Mouse (Mus musculus): ENCODE measurements at regions not wholly inside any gene's neighbourhood (a gene's known extent, or its start where the extent isn't known, plus 50 kb on each side); places are given as distances from the start of the nearest gene placed in this dataset.

DNA sequence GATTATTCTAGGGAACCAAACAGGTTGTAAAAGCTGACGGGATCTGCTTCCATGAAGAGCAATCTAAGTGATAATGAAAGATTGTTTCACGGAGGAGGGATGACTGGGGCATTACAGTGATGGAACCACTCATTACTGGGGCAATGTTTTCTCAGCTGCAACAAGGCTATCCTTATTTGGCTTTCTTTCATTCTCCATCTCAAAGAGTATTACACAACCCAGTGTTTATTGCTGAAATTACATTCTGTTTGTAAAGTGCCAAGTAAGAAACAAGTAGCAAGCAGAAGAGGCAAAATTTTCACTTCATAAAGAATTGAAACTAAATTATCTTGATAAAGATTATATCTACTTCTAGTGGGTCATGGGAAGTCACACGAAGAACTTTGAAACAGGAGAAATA, 1256.4 kb downstream of the Gsdmc2 start:
- H3K4me3 ChIP-seq (ENCODE audit: insufficient read depth, low read depth, low read length): no peak overlapping the region
- no peak for TF ChIP-seq CTCF (IDR thresholded peaks at IDR 0.05; ENCODE audit: low read depth, low read length)
- no peak for TF ChIP-seq POLR2A (IDR thresholded peaks at IDR 0.05; ENCODE audit: extremely low read depth, insufficient read depth, low read length)
- no peak overlapping the region for H3K27ac ChIP-seq (replicated peaks; ENCODE audit: insufficient read depth, low read depth, low read length)
- no peaks in the 10 kb centered on the region for H3K4me1 ChIP-seq (ENCODE audit: control insufficient read depth, insufficient read depth, low read length)
- H3K79me2 ChIP-seq (ENCODE audit: control insufficient read depth, insufficient read depth, low read length): no peaks in the 10 kb centered on the region
- peak; percentile 24 for DNase-seq (ENCODE audit: extremely low read depth, low read depth, low spot score)
- WGBS: 81% methylated on average over 3 of the region's 3 CpGs
- H3K9ac ChIP-seq (ENCODE audit: low read depth, low read length): no peak overlapping the region
- no peaks in the 10 kb centered on the region for H3K27me3 ChIP-seq (ENCODE audit: control insufficient read depth, insufficient read depth, low read length)
- no peaks in the 10 kb centered on the region for H3K36me3 ChIP-seq (ENCODE audit: control insufficient read depth, insufficient read depth, low read length)

DNA sequence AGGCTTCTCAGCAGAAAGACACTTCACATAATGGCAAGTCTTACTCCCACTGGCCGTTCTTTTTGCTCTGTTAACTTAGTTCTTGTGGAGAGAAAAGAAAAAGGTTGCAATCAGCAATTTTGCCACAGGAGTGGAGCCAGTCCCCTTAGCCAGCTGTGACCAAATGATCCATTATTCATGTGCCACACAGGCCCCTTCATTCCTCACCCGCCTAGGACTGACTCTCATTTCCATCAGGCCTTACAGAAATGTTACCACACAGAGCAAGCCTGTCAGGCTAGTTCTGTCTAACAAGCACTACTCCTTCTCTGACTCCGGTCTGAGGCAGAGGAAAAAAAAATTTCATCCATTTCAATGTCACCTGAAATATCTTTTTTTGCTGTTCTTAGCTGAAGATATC, 1266.2 kb downstream of the Gsdmc2 start:
- no peak for DNase-seq (ENCODE audit: extremely low read depth, low read depth, low spot score)
- 95% methylated on average over 3 of the region's 3 CpGs for WGBS
- Histone ChIP-seq H3K4me3 (ENCODE audit: insufficient read depth, low read depth, low read length) (no peak overlapping the region), H3K27me3 (ENCODE audit: control insufficient read depth, insufficient read depth, low read length) (no peaks in the 10 kb centered on the region), H3K4me1 (ENCODE audit: control insufficient read depth, insufficient read depth, low read length) (no peaks in the 10 kb centered on the region), H3K27ac (replicated peaks; ENCODE audit: insufficient read depth, low read depth, low read length) (no peak overlapping the region), H3K9ac (ENCODE audit: low read depth, low read length) (no peak overlapping the region), H3K36me3 (ENCODE audit: control insufficient read depth, insufficient read depth, low read length) (no peaks in the 10 kb centered on the region), H3K79me2 (ENCODE audit: control insufficient read depth, insufficient read depth, low read length) (no peaks in the 10 kb centered on the region)
- no peak for TF ChIP-seq POLR2A (IDR thresholded peaks at IDR 0.05; ENCODE audit: extremely low read depth, insufficient read depth, low read length)
- no peak for TF ChIP-seq CTCF (IDR thresholded peaks at IDR 0.05; ENCODE audit: low read depth, low read length)

DNA sequence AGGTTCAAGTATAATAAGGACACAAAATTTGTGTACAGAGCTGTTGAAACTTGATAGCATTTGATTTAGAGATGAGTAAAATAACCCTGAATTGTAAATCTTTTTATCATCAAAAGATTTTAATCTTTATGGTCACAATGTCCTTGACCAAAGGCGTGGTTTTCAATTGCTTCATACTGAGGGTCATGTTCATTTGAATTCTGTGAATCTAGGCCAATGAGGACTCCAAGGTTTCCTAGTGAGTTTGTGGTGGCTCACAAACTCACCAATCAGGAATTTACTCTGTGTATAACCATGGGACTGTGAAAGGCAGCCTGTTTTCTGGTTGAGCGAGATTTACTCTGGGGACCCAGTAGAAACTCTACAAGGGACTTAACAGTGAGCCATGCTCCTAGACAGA, 1269.2 kb downstream of the Gsdmc2 start:
- peaks cover 1% of the 10 kb centered on the region; the same call in 1 of the 2 replicates for H3K4me1 ChIP-seq (ENCODE audit: control insufficient read depth, insufficient read depth, low read length)
- H3K27me3 ChIP-seq (ENCODE audit: control insufficient read depth, insufficient read depth, low read length): no peaks in the 10 kb centered on the region
- no peak overlapping the region for H3K9ac ChIP-seq (ENCODE audit: low read depth, low read length)
- H3K4me3 ChIP-seq (ENCODE audit: insufficient read depth, low read depth, low read length): no peak overlapping the region
- no peak overlapping the region for H3K27ac ChIP-seq (replicated peaks; ENCODE audit: insufficient read depth, low read depth, low read length)
- WGBS: 86% methylated on average over 2 of the region's 2 CpGs
- TF ChIP-seq POLR2A (IDR thresholded peaks at IDR 0.05; ENCODE audit: extremely low read depth, insufficient read depth, low read length) (no peak), CTCF (IDR thresholded peaks at IDR 0.05; ENCODE audit: low read depth, low read length) (no peak)
- no peaks in the 10 kb centered on the region for H3K36me3 ChIP-seq (ENCODE audit: control insufficient read depth, insufficient read depth, low read length)
- no peak for DNase-seq (ENCODE audit: extremely low read depth, low read depth, low spot score)
- H3K79me2 ChIP-seq (ENCODE audit: control insufficient read depth, insufficient read depth, low read length): no peaks in the 10 kb centered on the region

DNA sequence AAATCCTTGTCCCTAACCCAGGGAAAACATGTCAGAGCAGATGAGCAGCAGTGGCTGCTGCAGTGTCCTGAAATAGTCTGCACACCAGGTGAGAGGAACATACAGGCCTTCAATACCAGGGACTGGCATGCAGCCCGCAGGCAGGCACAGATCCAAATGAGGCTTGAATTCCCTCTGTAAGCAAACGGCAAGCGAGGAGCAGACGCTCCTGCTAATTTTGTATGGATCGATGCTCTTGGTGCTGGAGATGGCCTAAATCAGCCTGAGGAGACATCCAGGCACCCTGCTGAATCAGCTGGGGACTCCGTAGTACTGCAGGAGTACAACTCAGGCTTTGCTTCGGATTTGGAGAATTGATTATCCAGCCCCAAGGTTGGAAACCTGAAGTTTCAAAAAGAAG, 1273.2 kb downstream of the Gsdmc2 start:
- peak; percentile 17 for DNase-seq (ENCODE audit: extremely low read depth, low read depth, low spot score)
- Histone ChIP-seq H3K36me3 (ENCODE audit: control insufficient read depth, insufficient read depth, low read length) (no peaks in the 10 kb centered on the region), H3K27ac (replicated peaks; ENCODE audit: insufficient read depth, low read depth, low read length) (no peak overlapping the region), H3K4me1 (ENCODE audit: control insufficient read depth, insufficient read depth, low read length) (peaks cover 1% of the 10 kb centered on the region; the same call in 1 of the 2 replicates), H3K79me2 (ENCODE audit: control insufficient read depth, insufficient read depth, low read length) (no peaks in the 10 kb centered on the region), H3K4me3 (ENCODE audit: insufficient read depth, low read depth, low read length) (no peak overlapping the region), H3K27me3 (ENCODE audit: control insufficient read depth, insufficient read depth, low read length) (no peaks in the 10 kb centered on the region), H3K9ac (ENCODE audit: low read depth, low read length) (no peak overlapping the region)
- TF ChIP-seq POLR2A (IDR thresholded peaks at IDR 0.05; ENCODE audit: extremely low read depth, insufficient read depth, low read length) (no peak), CTCF (IDR thresholded peaks at IDR 0.05; ENCODE audit: low read depth, low read length) (no peak)
- WGBS: 65% methylated on average over 7 of the region's 7 CpGs

DNA sequence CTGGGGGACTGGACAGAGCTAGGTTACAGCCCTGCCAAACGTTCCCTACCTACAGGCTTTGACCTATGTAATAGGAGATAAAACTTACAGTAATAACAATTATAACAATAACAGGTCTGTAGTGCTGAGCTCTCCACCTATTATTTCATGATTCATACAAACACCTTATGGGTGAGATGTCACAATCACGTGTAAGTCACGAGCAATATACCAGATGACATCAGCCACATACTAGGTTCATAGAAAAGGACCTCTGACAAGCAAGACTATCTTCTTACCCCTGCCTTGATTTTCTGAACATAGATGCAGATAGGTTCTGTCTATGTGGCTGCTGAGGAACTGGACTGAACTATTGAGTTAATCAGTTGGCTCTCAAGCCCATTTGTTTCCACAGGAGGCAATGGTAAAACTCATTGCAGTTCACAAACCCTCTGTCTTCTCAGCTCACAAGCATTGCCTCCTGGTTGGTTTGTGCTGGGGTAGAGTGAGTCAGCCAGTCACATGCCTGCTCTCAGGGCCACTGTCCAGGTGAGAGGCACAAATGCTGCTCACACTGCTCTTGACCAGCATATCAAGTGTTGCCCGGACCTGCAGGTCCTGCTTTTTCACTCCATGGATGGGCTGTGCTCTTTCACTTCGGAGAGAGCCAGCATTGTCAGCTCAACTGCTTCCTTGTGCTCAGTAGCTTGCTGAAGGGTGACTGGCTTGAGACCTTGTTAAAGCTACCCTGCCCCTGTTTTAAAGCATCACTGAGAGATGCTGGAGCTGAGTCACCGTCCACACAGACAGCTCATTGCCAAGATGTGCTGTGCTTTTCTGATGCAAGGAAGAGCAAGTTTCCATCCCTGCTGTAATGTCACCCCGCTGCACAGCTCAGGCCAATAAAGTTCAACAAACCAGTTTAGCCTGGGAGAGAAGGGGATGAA, 1275.9 kb downstream of the Gsdmc2 start:
- no peaks in the 10 kb centered on the region for H3K79me2 ChIP-seq (ENCODE audit: control insufficient read depth, insufficient read depth, low read length)
- DNase-seq (ENCODE audit: extremely low read depth, low read depth, low spot score): no peak
- no peak for TF ChIP-seq POLR2A (IDR thresholded peaks at IDR 0.05; ENCODE audit: extremely low read depth, insufficient read depth, low read length)
- H3K4me1 ChIP-seq (ENCODE audit: control insufficient read depth, insufficient read depth, low read length): peaks cover 1% of the 10 kb centered on the region; the same call in 1 of the 2 replicates
- H3K27me3 ChIP-seq (ENCODE audit: control insufficient read depth, insufficient read depth, low read length): no peaks in the 10 kb centered on the region
- H3K4me3 ChIP-seq (ENCODE audit: insufficient read depth, low read depth, low read length): no peak overlapping the region
- no peak overlapping the region for H3K9ac ChIP-seq (ENCODE audit: low read depth, low read length)
- H3K36me3 ChIP-seq (ENCODE audit: control insufficient read depth, insufficient read depth, low read length): no peaks in the 10 kb centered on the region
- no peak overlapping the region for H3K27ac ChIP-seq (replicated peaks; ENCODE audit: insufficient read depth, low read depth, low read length)
- 79% methylated on average over 7 of the region's 7 CpGs for WGBS

DNA sequence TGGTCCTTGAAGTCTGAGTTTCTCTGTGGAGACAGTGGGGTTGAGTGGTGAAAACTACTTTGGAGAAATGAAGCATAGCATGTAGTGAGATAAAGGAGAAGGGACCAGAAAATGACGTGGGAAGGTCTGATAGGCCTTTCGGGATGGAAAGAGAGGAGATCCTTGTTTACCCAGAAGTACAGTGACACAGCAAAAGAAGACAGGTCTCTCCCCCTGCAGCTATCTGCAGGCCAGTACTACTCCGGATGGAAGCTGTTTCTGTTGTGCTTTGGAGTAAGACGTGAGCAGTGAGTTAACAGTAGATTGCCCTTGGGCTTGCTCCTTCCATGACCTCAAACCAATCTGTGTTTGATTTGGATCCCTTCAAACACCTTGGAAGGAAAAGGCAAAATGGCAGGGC, 1277.5 kb downstream of the Gsdmc2 start:
- Histone ChIP-seq H3K36me3 (ENCODE audit: control insufficient read depth, insufficient read depth, low read length) (no peaks in the 10 kb centered on the region), H3K4me1 (ENCODE audit: control insufficient read depth, insufficient read depth, low read length) (peaks cover 1% of the 10 kb centered on the region; the same call in 1 of the 2 replicates), H3K4me3 (ENCODE audit: insufficient read depth, low read depth, low read length) (no peak overlapping the region), H3K9ac (ENCODE audit: low read depth, low read length) (no peak overlapping the region), H3K79me2 (ENCODE audit: control insufficient read depth, insufficient read depth, low read length) (no peaks in the 10 kb centered on the region), H3K27me3 (ENCODE audit: control insufficient read depth, insufficient read depth, low read length) (no peaks in the 10 kb centered on the region), H3K27ac (replicated peaks; ENCODE audit: insufficient read depth, low read depth, low read length) (no peak overlapping the region)
- no peak for DNase-seq (ENCODE audit: extremely low read depth, low read depth, low spot score)
- TF ChIP-seq CTCF (IDR thresholded peaks at IDR 0.05; ENCODE audit: low read depth, low read length) (no peak), POLR2A (IDR thresholded peaks at IDR 0.05; ENCODE audit: extremely low read depth, insufficient read depth, low read length) (no peak)
- 90% methylated on average over 4 of the region's 4 CpGs for WGBS
